Mouse (Mus musculus) thymus, postnatal 0 days (tissue): ENCODE measurements at regions not wholly inside any gene's neighbourhood (a gene's known extent, or its start where the extent isn't known, plus 50 kb on each side); places are given as distances from the start of the nearest gene placed in this dataset.
"Not testable (repeated sequence)": the region's sequence is repeated elsewhere in the genome, so short reads cannot be mapped to it uniquely, and the experiment has no call there.

Experiments used
- DNase-seq: peaks from one replicate; pipeline ENCODE4 v3.0.0-alpha.2; 2015; ENCODE audit warnings: low spot score

- DNase-seq, result no peak
Measured at GRCm38 (mm10) chr19:59516957-59517356, 58.8 kb downstream of the Emx2 start.

GRCm38 (mm10) chr19:59519156-59519555 lies 61.0 kb downstream of the Emx2 start:
- no peak for DNase-seq

DNA sequence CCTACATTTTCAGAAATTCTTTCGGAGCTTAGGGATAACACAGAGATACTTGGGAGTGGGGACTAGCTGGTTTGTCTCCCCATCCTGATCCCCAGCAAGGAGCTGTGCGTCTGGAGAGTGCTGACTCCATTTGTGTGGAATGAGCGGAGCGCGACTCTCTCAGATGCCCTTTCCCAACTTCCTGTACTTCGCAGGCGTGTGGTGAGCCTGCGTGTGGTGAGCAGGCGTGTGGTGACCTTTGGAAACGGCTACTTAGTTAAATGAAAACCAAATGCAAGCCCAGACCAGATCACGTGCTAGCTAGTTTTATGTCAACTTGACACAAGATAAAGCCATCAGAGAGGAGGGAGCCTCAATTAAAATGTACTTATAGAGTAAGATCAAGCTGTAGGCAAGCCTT lies 64.0 kb downstream of the Emx2 start:
- DNase-seq, result no peak

GRCm38 (mm10) chr19:59523356-59523755 lies 65.2 kb downstream of the Emx2 start:
- DNase-seq, result no peak

- DNase-seq, result no peak
Measured at GRCm38 (mm10) chr19:59564101-59564500, 105.9 kb downstream of the Emx2 start.

DNA sequence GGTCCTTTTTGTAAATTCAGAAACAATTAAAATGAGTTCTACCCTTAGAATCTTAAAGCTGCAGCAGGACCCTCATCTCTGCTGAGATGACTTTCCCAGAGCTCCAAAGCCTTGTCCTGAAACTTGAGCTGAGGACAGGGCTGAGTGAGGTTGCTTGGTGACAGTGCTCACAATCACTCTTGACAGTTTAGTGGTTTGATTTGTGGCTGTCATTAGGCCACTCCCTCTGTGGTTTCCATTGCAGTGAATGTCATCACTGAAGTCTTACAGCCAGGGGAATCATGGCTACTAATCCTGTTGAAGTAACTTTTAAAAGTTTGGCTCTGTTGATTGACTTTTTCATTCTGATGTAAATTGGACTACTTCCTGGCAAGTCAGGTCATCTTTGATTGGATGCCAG lies 110.7 kb downstream of the Emx2 start:
- DNase-seq, result no peak

GRCm38 (mm10) chr19:59569590-59569989 lies 111.4 kb downstream of the Emx2 start:
- DNase-seq, result not testable (repeated sequence)

GRCm38 (mm10) chr19:59574346-59574745 lies 116.2 kb downstream of the Emx2 start:
- DNase-seq, result no peak

DNA sequence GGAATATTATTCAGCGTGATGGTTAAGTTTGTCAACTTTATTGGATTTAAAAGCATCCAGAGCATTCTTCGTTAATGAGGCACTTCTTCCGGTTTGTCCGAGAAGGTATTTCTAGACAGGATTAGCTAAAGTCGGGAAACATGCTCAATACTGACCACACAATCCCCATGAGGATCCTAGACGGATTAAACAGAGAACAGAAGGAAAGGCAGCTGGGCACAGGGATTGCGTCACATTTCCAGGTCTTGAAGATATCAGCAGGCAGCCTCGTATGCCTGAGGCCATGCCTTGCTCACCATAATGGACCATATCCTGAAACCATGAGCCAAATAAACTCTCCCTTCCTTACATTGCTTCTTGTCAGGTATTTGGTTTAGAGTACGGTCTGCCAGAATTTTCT lies 119.7 kb downstream of the Emx2 start:
- DNase-seq, result no peak

GRCm38 (mm10) chr19:59579676-59580075 lies 121.5 kb downstream of the Emx2 start:
- DNase-seq, result no peak

GRCm38 (mm10) chr19:59585835-59586234 lies 127.7 kb downstream of the Emx2 start:
- no peak for DNase-seq

DNA sequence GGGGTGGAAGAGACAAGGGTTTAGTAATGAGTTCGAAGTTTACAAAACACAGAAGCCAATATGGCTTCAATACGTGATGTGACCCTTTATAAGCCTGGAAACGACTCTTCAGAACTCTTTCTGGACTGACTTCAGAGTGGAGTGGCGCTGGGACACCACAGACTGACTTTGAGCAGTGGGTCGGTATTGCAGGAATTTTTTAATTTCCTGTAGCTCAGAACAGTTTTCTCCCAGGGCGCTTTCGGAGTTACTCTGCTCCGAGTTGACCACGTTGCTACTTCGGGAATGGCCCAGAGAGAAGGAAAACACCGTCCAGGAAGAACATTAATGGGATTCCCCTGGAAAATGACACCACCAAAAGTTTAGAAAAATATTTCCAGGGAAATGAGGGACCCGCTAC lies 129.1 kb downstream of the Emx2 start:
- DNase-seq, result no peak

GRCm38 (mm10) chr19:59588068-59588522 lies 129.9 kb downstream of the Emx2 start:
- no peak for DNase-seq

GRCm38 (mm10) chr19:59590021-59590420 lies 131.8 kb downstream of the Emx2 start:
- DNase-seq, result no peak

DNA sequence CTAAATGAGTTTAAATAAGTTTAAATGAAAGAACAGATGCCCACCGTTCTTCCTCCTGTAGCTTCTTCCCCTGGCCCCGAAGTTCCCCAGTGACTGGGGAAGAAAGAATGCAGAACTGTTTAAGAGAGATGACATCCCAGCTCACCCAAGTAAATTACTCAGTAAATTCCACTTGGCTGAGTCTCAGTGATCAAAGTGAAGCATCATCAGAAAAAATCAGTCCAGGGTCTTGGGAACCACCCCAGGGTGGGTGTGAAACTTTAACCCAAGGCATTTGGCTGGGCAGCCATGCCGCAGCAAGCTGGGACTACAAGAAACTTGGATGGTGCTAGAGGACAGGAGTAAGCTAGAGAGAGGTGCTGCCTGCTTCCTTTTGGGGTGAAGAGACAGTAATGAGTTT lies 133.9 kb downstream of the Emx2 start:
- no peak for DNase-seq

GRCm38 (mm10) chr19:59624288-59624795 lies 166.2 kb downstream of the Emx2 start:
- no peak for DNase-seq

- DNase-seq, result no peak
Measured at GRCm38 (mm10) chr19:59627681-59628080, 169.5 kb downstream of the Emx2 start.

DNA sequence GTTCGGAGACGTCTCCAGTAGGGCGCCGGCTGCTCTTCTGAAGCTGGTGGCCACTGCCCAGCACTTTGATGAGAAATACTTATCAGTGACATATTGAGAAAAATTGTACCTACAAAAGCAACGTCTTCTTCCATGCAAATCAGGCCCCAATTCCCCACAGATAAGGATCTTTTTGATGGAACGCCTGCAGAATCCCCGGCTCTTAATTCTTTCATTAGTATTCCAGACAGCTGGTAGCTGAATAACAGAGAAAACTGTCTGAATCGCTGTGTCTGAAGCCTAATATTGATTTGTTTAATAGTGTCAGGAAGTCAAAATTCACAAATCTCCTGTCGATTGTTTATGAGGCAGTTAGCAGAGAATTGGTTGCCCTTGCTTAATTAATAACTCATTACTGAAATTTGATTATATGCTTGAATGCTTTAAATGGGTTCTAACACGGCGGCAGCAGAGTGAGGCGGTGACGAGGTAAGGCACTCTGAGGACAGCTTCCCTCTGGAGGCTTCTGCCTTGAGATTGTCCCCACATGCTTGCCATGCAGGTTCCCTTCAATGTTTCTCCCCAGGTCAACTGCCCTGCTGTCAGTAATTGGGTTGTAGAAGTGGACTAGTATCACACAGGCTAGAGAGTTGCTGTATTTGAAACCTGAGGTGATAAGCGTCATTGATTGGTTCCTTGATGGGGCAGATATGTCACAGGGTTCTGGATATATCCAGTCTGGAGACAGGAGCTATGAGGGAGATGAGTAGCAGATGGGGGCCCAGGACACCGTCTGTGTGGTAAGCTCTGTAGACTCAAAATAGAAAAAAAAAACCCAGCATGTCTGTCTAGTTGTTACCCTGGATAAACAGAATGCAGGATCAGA lies 170.4 kb downstream of the Emx2 start:
- no peak for DNase-seq

GRCm38 (mm10) chr19:59629161-59629445 lies 170.9 kb downstream of the Emx2 start:
- no peak for DNase-seq

DNA sequence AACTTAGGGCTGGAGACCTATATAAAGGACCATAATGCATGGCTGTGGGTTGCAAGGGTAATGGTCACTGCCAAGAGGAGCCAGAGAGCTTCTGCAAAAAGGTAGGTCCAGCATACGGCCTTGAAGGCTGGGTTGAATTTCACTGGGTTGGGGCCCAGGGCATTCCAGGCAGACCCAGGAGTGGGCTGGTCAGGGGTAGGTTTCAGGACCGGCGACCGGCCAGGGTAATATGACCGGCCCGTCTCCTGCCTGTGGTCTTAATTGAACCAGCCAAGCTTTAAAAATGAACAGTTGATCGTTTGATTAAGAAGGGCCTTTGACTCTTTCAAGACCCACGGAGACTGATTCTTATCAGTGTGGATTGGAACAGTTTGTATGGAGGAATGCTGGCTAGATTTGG lies 171.9 kb downstream of the Emx2 start:
- DNase-seq, result no peak

DNA sequence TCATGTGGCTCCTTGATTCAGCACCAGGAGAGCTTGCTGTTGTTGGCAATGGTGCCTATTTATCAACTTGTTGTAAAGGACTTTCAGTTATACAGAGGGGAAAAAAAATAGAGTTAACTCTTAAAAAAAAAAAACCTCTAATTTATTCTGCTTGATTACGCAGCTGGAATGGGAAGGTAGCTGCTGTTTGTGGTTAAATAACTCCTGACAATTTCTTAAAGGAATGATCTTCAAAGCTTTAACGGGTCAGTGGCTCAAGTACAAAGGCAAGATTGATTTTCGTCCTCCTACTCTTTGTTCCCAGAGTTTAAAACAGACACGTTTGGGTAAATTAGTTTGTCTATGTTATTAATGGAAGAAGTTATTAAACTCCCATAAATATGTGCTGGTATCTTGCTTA lies 172.5 kb downstream of the Emx2 start:
- no peak for DNase-seq

- no peak for DNase-seq
Measured at GRCm38 (mm10) chr19:59631541-59631940, 173.4 kb downstream of the Emx2 start.

DNA sequence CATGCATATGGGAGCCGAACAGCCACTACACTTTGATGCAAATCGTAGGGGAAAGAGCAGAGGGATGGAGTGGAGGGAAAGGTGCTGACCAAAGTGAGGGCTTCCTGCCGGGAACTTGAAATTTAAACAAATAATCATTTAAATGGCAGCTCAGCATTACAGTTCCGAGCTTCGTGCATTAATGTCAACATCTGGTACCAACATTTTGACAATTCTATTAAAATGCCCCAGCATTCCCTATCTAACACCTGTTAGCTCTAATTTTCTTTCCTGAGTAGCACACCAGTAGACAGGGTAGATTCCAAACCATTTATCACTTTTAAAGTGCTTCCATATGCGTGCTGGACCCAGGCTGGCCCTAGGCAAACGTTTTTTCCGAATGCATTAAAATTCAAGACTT lies 178.1 kb downstream of the Emx2 start:
- no peak for DNase-seq
